Mouse (Mus musculus): ENCODE data around the gene Krt28. TPM values are rescaled to one million over a fixed set of nuclear protein-coding genes. Genes with fewer than 3 reads are reported as not detected.

Krt28 gene
- polyA plus RNA-seq, 1 experiment from 2014 or later, result 0.21 TPM

GRCm38 (mm10) chr11:99337866-99338265 lies 36.8 kb downstream of the Krt28 start, which contains the start of gene Krt26:
Gene Krt26 (minus strand): TSS chr11:99337966.
- ATAC-seq (ENCODE audit: insufficient read depth, low FRiP score), result no peak
- H3K4me2 ChIP-seq (ENCODE audit: low read depth, low read length), result no peak within 1 kb of the TSS
- no peaks in the 10 kb centered on the region for H3K9me3 ChIP-seq (replicated peaks; ENCODE audit: control insufficient read depth, low read length)
- no peak within 1 kb of the TSS for H3K4me3 ChIP-seq (replicated peaks; ENCODE audit: low read length)
- H3K36me3 ChIP-seq (ENCODE audit: control insufficient read depth, insufficient read depth, low read length), result no peaks in the 10 kb centered on the region
- no peak within 1 kb of the TSS for H3K27ac ChIP-seq (ENCODE audit: low read length)
- H3K27me3 ChIP-seq (ENCODE audit: control insufficient read depth, insufficient read depth, low read length), result no peaks in the 10 kb centered on the region
- no peaks in the 10 kb centered on the region; the same call in 1 of the 2 replicates for H3K4me1 ChIP-seq (ENCODE audit: control insufficient read depth, insufficient read depth, low read length)
- H3K9ac ChIP-seq (ENCODE audit: low read length), result no peak within 1 kb of the TSS
- WGBS, result 86% methylated on average over 11 of the region's 11 CpGs

- ATAC-seq (ENCODE audit: insufficient read depth, low FRiP score), result no peak
- WGBS, result 47% methylated on average over 13 of the region's 13 CpGs
- H3K4me1 ChIP-seq (ENCODE audit: control insufficient read depth, insufficient read depth, low read length), result no peaks in the 10 kb centered on the region; the same call in 1 of the 2 replicates
- no peak overlapping the region for H3K4me3 ChIP-seq (replicated peaks; ENCODE audit: low read length)
- no peaks in the 10 kb centered on the region for H3K9me3 ChIP-seq (replicated peaks; ENCODE audit: control insufficient read depth, low read length)
- H3K27me3 ChIP-seq (ENCODE audit: control insufficient read depth, insufficient read depth, low read length), result no peaks in the 10 kb centered on the region
- H3K4me2 ChIP-seq (ENCODE audit: low read depth, low read length), result no peak overlapping the region
- no peaks in the 10 kb centered on the region for H3K36me3 ChIP-seq (ENCODE audit: control insufficient read depth, insufficient read depth, low read length)
- no peak overlapping the region for H3K27ac ChIP-seq (ENCODE audit: low read length)
- H3K9ac ChIP-seq (ENCODE audit: low read length), result no peak overlapping the region
These were observed 41.3 kb downstream of the Krt28 start for GRCm38 (mm10) chr11:99333426-99333825.

GRCm38 (mm10) chr11:99329655-99330054 lies 45.0 kb downstream of the Krt28 start:
- ATAC-seq (ENCODE audit: insufficient read depth, low FRiP score), result no peak
- H3K9me3 ChIP-seq (replicated peaks; ENCODE audit: control insufficient read depth, low read length), result no peaks in the 10 kb centered on the region
- no peak overlapping the region for H3K9ac ChIP-seq (ENCODE audit: low read length)
- 37% methylated on average over 2 of the region's 2 CpGs for WGBS
- H3K27ac ChIP-seq (ENCODE audit: low read length), result no peak overlapping the region
- H3K4me1 ChIP-seq (ENCODE audit: control insufficient read depth, insufficient read depth, low read length), result no peaks in the 10 kb centered on the region; the same call in 1 of the 2 replicates
- H3K36me3 ChIP-seq (ENCODE audit: control insufficient read depth, insufficient read depth, low read length), result no peaks in the 10 kb centered on the region
- no peaks in the 10 kb centered on the region for H3K27me3 ChIP-seq (ENCODE audit: control insufficient read depth, insufficient read depth, low read length)
- no peak overlapping the region for H3K4me2 ChIP-seq (ENCODE audit: low read depth, low read length)
- no peak overlapping the region for H3K4me3 ChIP-seq (replicated peaks; ENCODE audit: low read length)

GRCm38 (mm10) chr11:99322851-99323250 lies 51.9 kb downstream of the Krt28 start, which contains the start of gene Krt25:
Gene Krt25 (minus strand): TSS chr11:99322951.
- H3K4me3 ChIP-seq (replicated peaks; ENCODE audit: low read length), result no peak within 1 kb of the TSS
- 89% methylated on average over 11 of the region's 11 CpGs for WGBS
- peaks cover 3% of the 10 kb centered on the region; the same call in 1 of the 2 replicates for H3K4me1 ChIP-seq (ENCODE audit: control insufficient read depth, insufficient read depth, low read length)
- no peak within 1 kb of the TSS for H3K27ac ChIP-seq (ENCODE audit: low read length)
- no peak within 1 kb of the TSS for H3K4me2 ChIP-seq (ENCODE audit: low read depth, low read length)
- no peaks in the 10 kb centered on the region; the same call in 1 of the 2 replicates for H3K27me3 ChIP-seq (ENCODE audit: control insufficient read depth, insufficient read depth, low read length)
- no peak for ATAC-seq (ENCODE audit: insufficient read depth, low FRiP score)
- no peaks in the 10 kb centered on the region for H3K9me3 ChIP-seq (replicated peaks; ENCODE audit: control insufficient read depth, low read length)
- no peak within 1 kb of the TSS for H3K9ac ChIP-seq (ENCODE audit: low read length)
- no peaks in the 10 kb centered on the region for H3K36me3 ChIP-seq (ENCODE audit: control insufficient read depth, insufficient read depth, low read length)

- no peak overlapping the region for H3K4me3 ChIP-seq (replicated peaks; ENCODE audit: low read length)
- WGBS, result 89% methylated on average over 14 of the region's 14 CpGs
- H3K4me1 ChIP-seq (ENCODE audit: control insufficient read depth, insufficient read depth, low read length), result peaks cover 3% of the 10 kb centered on the region; the same call in 1 of the 2 replicates
- H3K27me3 ChIP-seq (ENCODE audit: control insufficient read depth, insufficient read depth, low read length), result no peaks in the 10 kb centered on the region; the same call in 1 of the 2 replicates
- no peak for ATAC-seq (ENCODE audit: insufficient read depth, low FRiP score)
- no peaks in the 10 kb centered on the region for H3K36me3 ChIP-seq (ENCODE audit: control insufficient read depth, insufficient read depth, low read length)
- no peaks in the 10 kb centered on the region for H3K9me3 ChIP-seq (replicated peaks; ENCODE audit: control insufficient read depth, low read length)
- H3K27ac ChIP-seq (ENCODE audit: low read length), result no peak overlapping the region
- no peak overlapping the region for H3K9ac ChIP-seq (ENCODE audit: low read length)
- no peak overlapping the region for H3K4me2 ChIP-seq (ENCODE audit: low read depth, low read length)
These were observed 53.6 kb downstream of the Krt28 start for GRCm38 (mm10) chr11:99321094-99321493.

GRCm38 (mm10) chr11:99319127-99319526 lies 55.6 kb downstream of the Krt28 start:
- peak overlapping the region; percentile 29; the same call in 1 of the 2 replicates for H3K4me2 ChIP-seq (ENCODE audit: low read depth, low read length)
- no peaks in the 10 kb centered on the region for H3K36me3 ChIP-seq (ENCODE audit: control insufficient read depth, insufficient read depth, low read length)
- no peak overlapping the region; the same call in 1 of the 2 replicates for H3K4me3 ChIP-seq (replicated peaks; ENCODE audit: low read length)
- no peak overlapping the region for H3K9ac ChIP-seq (ENCODE audit: low read length)
- peaks cover 3% of the 10 kb centered on the region; the same call in 1 of the 2 replicates for H3K4me1 ChIP-seq (ENCODE audit: control insufficient read depth, insufficient read depth, low read length)
- WGBS, result 22% methylated on average over 9 of the region's 9 CpGs
- no peaks in the 10 kb centered on the region; the same call in 1 of the 2 replicates for H3K27me3 ChIP-seq (ENCODE audit: control insufficient read depth, insufficient read depth, low read length)
- no peak overlapping the region for H3K27ac ChIP-seq (ENCODE audit: low read length)
- ATAC-seq (ENCODE audit: insufficient read depth, low FRiP score), result no peak; the same call in 1 of the 2 replicates
- H3K9me3 ChIP-seq (replicated peaks; ENCODE audit: control insufficient read depth, low read length), result no peaks in the 10 kb centered on the region

- Histone ChIP-seq H3K27ac (ENCODE audit: low read length) (no peak overlapping the region), H3K4me1 (ENCODE audit: control insufficient read depth, insufficient read depth, low read length) (peaks cover 3% of the 10 kb centered on the region; the same call in 1 of the 2 replicates), H3K9ac (ENCODE audit: low read length) (no peak overlapping the region), H3K36me3 (ENCODE audit: control insufficient read depth, insufficient read depth, low read length) (no peaks in the 10 kb centered on the region), H3K9me3 (replicated peaks; ENCODE audit: control insufficient read depth, low read length) (no peaks in the 10 kb centered on the region), H3K4me2 (ENCODE audit: low read depth, low read length) (no peak overlapping the region), H3K4me3 (replicated peaks; ENCODE audit: low read length) (no peak overlapping the region), H3K27me3 (ENCODE audit: control insufficient read depth, insufficient read depth, low read length) (no peaks in the 10 kb centered on the region; the same call in 1 of the 2 replicates)
- WGBS, result 38% methylated on average over 8 of the region's 8 CpGs
- ATAC-seq (ENCODE audit: insufficient read depth, low FRiP score), result no peak
These were observed 58.2 kb downstream of the Krt28 start for GRCm38 (mm10) chr11:99316543-99316942.

Other genes starting within 250 kb of the Krt28 start
- 0.19 TPM in 2 replicates for gene Ccr7, start 219.8 kb downstream of the Krt28 start, polyA plus RNA-seq (2015; fragmentation: Nextera tagmentation; extraction: Ambion mirVana)
- gene Smarce1, start 143.9 kb downstream of the Krt28 start, polyA plus RNA-seq (2015; fragmentation: Nextera tagmentation; extraction: Ambion mirVana), result 177 and 203 TPM in 2 replicates
- gene Krt222, start 130.8 kb downstream of the Krt28 start, polyA plus RNA-seq (2015; fragmentation: Nextera tagmentation; extraction: Ambion mirVana), result 0.19 and 0.28 TPM in 2 replicates
- gene Krt24, start 89.6 kb downstream of the Krt28 start, polyA plus RNA-seq (2015; fragmentation: Nextera tagmentation; extraction: Ambion mirVana), result not detected in 2 replicates
- gene Krt25, start 52.0 kb downstream of the Krt28 start, polyA plus RNA-seq (2015; fragmentation: Nextera tagmentation; extraction: Ambion mirVana), result 0.06 and 0.22 TPM in 2 replicates
- gene Krt26, start 36.9 kb downstream of the Krt28 start, polyA plus RNA-seq (2015; fragmentation: Nextera tagmentation; extraction: Ambion mirVana), result not detected in 2 replicates
- gene Krt27, start 23.8 kb downstream of the Krt28 start, polyA plus RNA-seq (2015; fragmentation: Nextera tagmentation; extraction: Ambion mirVana), result 0.15 TPM in 1 of 2 replicates, not detected in the other
- 22.3 and 24.1 TPM in 2 replicates for gene Krt10, start 14.5 kb upstream of the Krt28 start, polyA plus RNA-seq (2015; fragmentation: Nextera tagmentation; extraction: Ambion mirVana)
- gene Krt12, start 47.4 kb upstream of the Krt28 start, polyA plus RNA-seq (2015; fragmentation: Nextera tagmentation; extraction: Ambion mirVana), result 0.12 and 0.19 TPM in 2 replicates
- 16.6 and 23.3 TPM in 2 replicates for gene Krt20, start 63.2 kb upstream of the Krt28 start, polyA plus RNA-seq (2015; fragmentation: Nextera tagmentation; extraction: Ambion mirVana)
- 92.1 and 140 TPM in 2 replicates for gene Krt23, start 118.2 kb upstream of the Krt28 start, polyA plus RNA-seq (2015; fragmentation: Nextera tagmentation; extraction: Ambion mirVana)
- 0.14 TPM in 1 of 2 replicates, not detected in the other for gene Krt39, start 146.4 kb upstream of the Krt28 start, polyA plus RNA-seq (2015; fragmentation: Nextera tagmentation; extraction: Ambion mirVana)
- not detected in 2 replicates for gene Krt40, start 168.3 kb upstream of the Krt28 start, polyA plus RNA-seq (2015; fragmentation: Nextera tagmentation; extraction: Ambion mirVana)
- not detected in 2 replicates for gene Krtap3-3, start 176.0 kb upstream of the Krt28 start, polyA plus RNA-seq (2015; fragmentation: Nextera tagmentation; extraction: Ambion mirVana)
- not detected in 2 replicates for gene Krtap3-2, start 181.9 kb upstream of the Krt28 start, polyA plus RNA-seq (2015; fragmentation: Nextera tagmentation; extraction: Ambion mirVana)
- not detected in 2 replicates for gene Gm11939, start 184.6 kb upstream of the Krt28 start, polyA plus RNA-seq (2015; fragmentation: Nextera tagmentation; extraction: Ambion mirVana)
- not detected in 2 replicates for gene Krtap3-1, start 191.7 kb upstream of the Krt28 start, polyA plus RNA-seq (2015; fragmentation: Nextera tagmentation; extraction: Ambion mirVana)
- not detected in 2 replicates for gene Krtap1-5, start 206.1 kb upstream of the Krt28 start, polyA plus RNA-seq (2015; fragmentation: Nextera tagmentation; extraction: Ambion mirVana)
- not detected in 2 replicates for gene Krtap1-4, start 208.8 kb upstream of the Krt28 start, polyA plus RNA-seq (2015; fragmentation: Nextera tagmentation; extraction: Ambion mirVana)
- not detected in 2 replicates for gene Krtap1-3, start 216.4 kb upstream of the Krt28 start, polyA plus RNA-seq (2015; fragmentation: Nextera tagmentation; extraction: Ambion mirVana)
- not detected in 2 replicates for gene Krtap9-3, start 223.2 kb upstream of the Krt28 start, polyA plus RNA-seq (2015; fragmentation: Nextera tagmentation; extraction: Ambion mirVana)
- not detected in 2 replicates for gene Gm11938, start 228.4 kb upstream of the Krt28 start, polyA plus RNA-seq (2015; fragmentation: Nextera tagmentation; extraction: Ambion mirVana)
- not detected in 2 replicates for gene Gm11937, start 235.3 kb upstream of the Krt28 start, polyA plus RNA-seq (2015; fragmentation: Nextera tagmentation; extraction: Ambion mirVana)
- not detected in 2 replicates for gene Krtap2-4, start 239.9 kb upstream of the Krt28 start, polyA plus RNA-seq (2015; fragmentation: Nextera tagmentation; extraction: Ambion mirVana)
- gene Gm11562, start 245.5 kb upstream of the Krt28 start, polyA plus RNA-seq (2015; fragmentation: Nextera tagmentation; extraction: Ambion mirVana), result not detected in 2 replicates

All from stomach, embryonic 16.5 days (tissue).